Mouse (Mus musculus) layer of hippocampus, adult 18-20 months (tissue): Measurements from ENCODE around the gene Sertad4. TPM values are rescaled to one million over a fixed set of nuclear protein-coding genes. Genes with fewer than 3 reads are reported as not detected.

ENCODE experiments used
- DNase-seq, 2 experiments: peaks; one replicate each; pipeline ENCODE4 v3.0.0; 2022; ENCODE audit warnings: low spot score in 2 of 2
- total RNA-seq, 2 experiments: library from RNA; stranded (reverse); gene quantifications; 2 replicates each; pipeline ENCODE4 v1.2.3; 2021

Gene Sertad4
- total RNA-seq, 2 experiments from 2014 or later: 12.8 to 13.5 TPM

- no peak for DNase-seq
These were observed 42.8 kb downstream of the Sertad4 start for GRCm38 (mm10) chr1:192812758-192813157.

- DNase-seq: no peak
These were observed 43.3 kb downstream of the Sertad4 start for GRCm38 (mm10) chr1:192812290-192812689.

- no peak for DNase-seq
These were observed 49.1 kb downstream of the Sertad4 start for GRCm38 (mm10) chr1:192806168-192807157.

- no peak for DNase-seq
These were observed 55.2 kb downstream of the Sertad4 start for GRCm38 (mm10) chr1:192800338-192800737.

- DNase-seq: no peak
These were observed 56.2 kb downstream of the Sertad4 start for GRCm38 (mm10) chr1:192799165-192799991.

GRCm38 (mm10) chr1:192798212-192799164 is 57.1 kb downstream of the Sertad4 start:
- DNase-seq: no peak

- no peak for DNase-seq
These were observed 58.6 kb downstream of the Sertad4 start for GRCm38 (mm10) chr1:192797011-192797274.

- no peak for DNase-seq
These were observed 59.1 kb downstream of the Sertad4 start for GRCm38 (mm10) chr1:192796201-192797010.

- no peak for DNase-seq
These were observed 60.4 kb downstream of the Sertad4 start for GRCm38 (mm10) chr1:192794957-192795745.

Other genes with a start within 250 kb of the Sertad4 start
- 1 to 10 TPM; 1.7 TPM for gene Hhat, start 84.5 kb downstream of the Sertad4 start, total RNA-seq
- gene Syt14, start 180.0 kb upstream of the Sertad4 start, total RNA-seq: 10 to 100 TPM; 26.3 to 27.4 TPM